Mouse (Mus musculus) embryonic stem cell, embryonic (primary cell): ENCODE data around the gene Csrp2.

Experiments used
- CTCF ChIA-PET, 4 experiments: fragments of 300-600 bp in 2 of 4; fragments of 350-600 bp in 2 of 4; sonication (Branson Sonifier 250); formaldehyde crosslinking; loops; one replicate each; lab custom pipeline; 2022; ENCODE audit warnings: inconsistent platforms in 2 of 4; lab: Charles Lee
- POLR2A ChIA-PET, 4 experiments: fragments of 300-600 bp in 2 of 4; fragments of 350-600 bp in 2 of 4; sonication (Branson Sonifier 250); formaldehyde crosslinking; loops; one replicate each; lab custom pipeline; 2022; ENCODE audit warnings: antibody characterized with exemption in 4 of 4, inconsistent platforms in 1 of 4; lab: Charles Lee

The Csrp2 gene

GRCm38 (mm10) chr10:110980441-110980840 lies 60.9 kb downstream of the Csrp2 start:
- CTCF ChIA-PET: interaction anchor here in 1 of 4 experiments (1.0 kb wide), 1 partner anchor 116 kb away, joined by 3 read pairs; no protein-coding TSS in a partner anchor
- POLR2A ChIA-PET: interaction anchor here in 1 of 4 experiments (1.4 kb wide), 1 partner anchor 11 kb away, joined by 3 read pairs; no protein-coding TSS in a partner anchor

GRCm38 (mm10) chr10:110982771-110983170 lies 63.2 kb downstream of the Csrp2 start:
- ChIA-PET POLR2A (interaction anchor here in 3 of 4 experiments (0.7 to 1.5 kb wide), 5 partner anchors 10 to 642 kb away, joined by 3 to 4 read pairs (median 3); partner anchors contain the start of gene Csrp2 (in 1 of the 3)), CTCF (interaction anchor here in 1 of 4 experiments (0.7 to 1.2 kb wide), 2 partner anchors 188 to 249 kb away, joined by 3 read pairs; no protein-coding TSS in a partner anchor)

DNA sequence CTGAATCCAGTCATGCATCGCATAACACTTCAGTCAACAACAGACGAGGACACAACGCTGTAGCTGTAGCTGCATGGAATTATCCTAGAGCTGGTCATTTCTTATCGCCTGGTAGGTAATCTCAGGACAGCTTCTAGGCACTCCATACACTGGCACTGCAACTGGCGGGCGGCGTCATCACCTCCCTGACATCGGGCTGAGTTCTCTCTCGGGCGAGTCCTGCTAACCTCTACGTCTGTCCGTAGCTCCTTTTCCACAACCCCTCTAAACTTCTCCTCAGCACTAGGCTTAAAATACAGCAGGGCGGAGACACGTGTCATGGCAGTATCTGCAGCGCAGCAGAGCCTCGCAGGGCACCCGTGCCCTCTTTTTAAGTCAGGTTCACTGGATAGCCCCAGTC lies 67.1 kb downstream of the Csrp2 start:
- CTCF ChIA-PET: interaction anchor here in 3 of 4 experiments (0.6 to 1.5 kb wide), 4 partner anchors 10 to 191 kb away, joined by 3 to 6 read pairs (median 3); no protein-coding TSS in a partner anchor
- POLR2A ChIA-PET: interaction anchor here in 2 of 4 experiments (0.6 to 1.0 kb wide), 3 partner anchors 9 to 649 kb away, joined by 3 to 6 read pairs (median 4); no protein-coding TSS in a partner anchor
